Mouse (Mus musculus) testis, adult 2 months (tissue): ENCODE data around the gene Tmem54.

ENCODE experiments used
- CTCF ChIP-seq: fragments of 200-500 bp; IDR thresholded peaks from 2 replicates; pipeline ENCODE4 v1.5.1; 2012; ENCODE audit warnings: low read depth, mild to moderate bottlenecking, inconsistent platforms, low read length, moderate library complexity; ENCODE audit not compliant: control insufficient read depth, insufficient read depth, insufficient replicate concordance
- POLR2A ChIP-seq: fragments of 200-500 bp; IDR thresholded peaks from 2 replicates; pipeline ENCODE4 v1.6.1; 2012; ENCODE audit warnings: low read depth, mild to moderate bottlenecking, inconsistent platforms, low read length, moderate library complexity; ENCODE audit not compliant: control insufficient read depth

- no peak for TF ChIP-seq POLR2A
- TF ChIP-seq CTCF = no peak
Measured at GRCm38 (mm10) chr4:129151276-129151811, 46.0 kb downstream of the Tmem54 start.
